Mouse (Mus musculus) cerebellum, postnatal 36 days (tissue): Measurements from ENCODE around the gene Pin1rt1.
A peak's percentile ranks its signal among the peaks of the same experiment; 100 is the strongest.

Experiments used
- DNase-seq, 2 experiments: peaks; one replicate each; pipeline ENCODE4 v3.0.0; 2021 to 2022; ENCODE audit warnings: mixed read lengths in 2 of 2

Pin1rt1 gene

GRCm38 (mm10) chr2:104711585-104712485 is 4.3 kb downstream of the Pin1rt1 start, which contains the start of gene Tcp11l1:
Gene Tcp11l1, minus strand, starts transcription at chr2:104712169.
- peak; percentile 70 to 72 for DNase-seq

- no peak for DNase-seq
These were observed 5.4 kb downstream of the Pin1rt1 start for GRCm38 (mm10) chr2:104710670-104711370.

DNA sequence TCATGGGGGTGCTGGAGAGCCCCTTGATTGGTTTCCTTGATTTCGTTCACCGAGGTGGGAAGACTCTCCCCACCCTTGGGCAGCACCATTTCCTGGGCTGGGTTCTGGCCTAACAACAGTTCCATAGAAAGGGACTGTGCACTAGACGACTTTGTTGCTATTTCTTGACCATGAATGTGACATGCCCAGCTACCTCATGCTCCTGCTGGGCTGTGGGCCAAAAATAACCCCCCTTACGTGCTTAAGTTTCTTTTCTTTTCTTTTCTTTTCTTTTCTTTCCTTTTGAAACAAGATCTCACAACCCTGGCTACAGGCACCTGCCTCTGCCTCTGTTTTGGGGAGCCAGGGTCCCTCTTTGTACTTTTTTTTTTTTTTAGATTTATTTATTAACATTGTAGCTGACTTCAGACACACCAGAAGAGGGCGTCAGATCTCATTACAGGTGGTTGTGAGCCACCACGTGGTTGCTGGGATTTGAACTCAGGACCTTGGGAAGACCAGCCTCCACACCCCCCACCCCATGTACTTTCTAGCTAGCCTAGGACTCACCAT is 6.3 kb downstream of the Pin1rt1 start:
- DNase-seq: no peak

DNA sequence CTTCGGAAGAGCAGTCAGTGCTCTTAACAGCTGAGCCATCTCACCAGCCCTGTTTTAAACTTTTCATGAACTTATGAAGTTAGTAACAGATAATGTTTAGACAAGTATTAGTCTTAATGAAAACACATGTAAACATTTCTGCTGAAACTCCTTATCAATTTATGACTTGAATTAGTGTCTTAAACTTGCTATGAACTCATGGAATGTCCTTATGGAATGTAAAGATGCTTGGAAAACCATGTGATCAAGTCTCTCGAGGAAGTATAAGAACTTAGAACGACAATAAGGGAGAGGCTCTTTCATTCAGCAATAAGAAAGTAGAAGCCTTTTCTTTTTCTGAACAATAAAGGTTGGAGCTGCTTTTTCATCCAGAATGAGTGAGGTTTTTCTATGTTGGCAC is 11.8 kb downstream of the Pin1rt1 start:
- DNase-seq: no peak

- no peak for DNase-seq
These were observed 13.0 kb downstream of the Pin1rt1 start for GRCm38 (mm10) chr2:104703158-104703557.

DNA sequence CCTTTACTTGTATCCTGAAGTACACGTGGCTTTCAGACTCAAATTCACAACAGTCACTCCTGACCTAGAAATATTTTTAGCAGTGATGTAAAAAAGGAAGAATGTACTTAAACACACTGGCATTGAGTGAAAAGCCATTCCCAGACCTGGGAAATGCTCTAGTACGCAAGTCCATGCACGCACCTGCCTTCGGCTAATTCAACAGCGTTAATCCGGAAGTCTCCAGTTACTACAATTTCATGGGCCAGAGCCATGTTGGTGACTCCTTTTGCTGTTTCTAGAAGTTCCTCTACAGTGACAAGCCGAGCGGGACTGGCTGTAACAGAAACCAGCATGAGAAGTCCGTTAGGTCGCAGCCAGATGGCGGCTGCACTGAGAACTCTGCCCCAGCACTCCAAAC is 16.5 kb downstream of the Pin1rt1 start:
- DNase-seq: no peak

- no peak for DNase-seq
These were observed 23.6 kb downstream of the Pin1rt1 start for GRCm38 (mm10) chr2:104692551-104692950.

GRCm38 (mm10) chr2:104690720-104691119 is 25.5 kb downstream of the Pin1rt1 start:
- DNase-seq: no peak

DNA sequence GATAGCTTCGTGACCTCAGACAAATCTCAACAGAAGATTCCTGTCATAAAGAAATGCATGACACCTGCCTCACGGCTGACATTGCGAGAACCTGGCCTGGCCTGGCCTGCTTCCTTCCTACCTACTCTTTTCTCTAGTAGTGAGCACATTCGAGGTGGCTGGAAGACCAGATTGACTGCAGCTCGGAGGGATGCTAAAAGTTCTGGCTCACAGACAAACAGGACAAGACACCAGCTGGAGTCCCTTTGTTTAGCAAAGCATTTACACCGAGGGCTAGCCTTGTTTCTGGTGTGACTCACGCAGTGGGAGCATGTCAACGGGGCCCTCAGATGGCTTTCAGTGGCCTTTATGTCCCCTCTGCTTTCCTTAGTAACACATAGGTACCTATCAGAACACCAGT is 27.5 kb downstream of the Pin1rt1 start:
- peak; percentile 40 to 44 for DNase-seq

GRCm38 (mm10) chr2:104688321-104688720 is 27.9 kb downstream of the Pin1rt1 start:
- no peak for DNase-seq

DNA sequence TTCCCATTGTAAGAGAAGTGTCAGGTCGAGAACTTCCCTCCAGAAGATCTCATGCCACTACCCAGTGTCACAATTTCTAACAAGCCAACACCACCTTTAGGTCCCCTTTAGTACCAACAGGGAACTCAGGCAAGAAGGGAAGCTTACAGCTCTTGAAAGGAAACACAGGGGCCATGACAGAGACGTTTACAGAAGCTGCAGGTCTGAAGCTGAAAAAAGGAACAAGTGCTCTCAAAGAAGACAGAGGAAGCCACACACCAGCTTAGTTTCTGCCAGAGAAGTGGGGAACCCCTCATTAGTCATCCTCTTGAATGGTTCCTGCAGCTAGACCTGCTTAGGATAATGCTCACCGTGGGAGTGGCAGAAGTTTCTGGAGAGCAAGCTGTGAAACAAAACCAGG is 28.9 kb downstream of the Pin1rt1 start:
- DNase-seq: no peak

- peak; percentile 83 to 85 for DNase-seq
These were observed 30.8 kb downstream of the Pin1rt1 start for GRCm38 (mm10) chr2:104685418-104685817.

DNA sequence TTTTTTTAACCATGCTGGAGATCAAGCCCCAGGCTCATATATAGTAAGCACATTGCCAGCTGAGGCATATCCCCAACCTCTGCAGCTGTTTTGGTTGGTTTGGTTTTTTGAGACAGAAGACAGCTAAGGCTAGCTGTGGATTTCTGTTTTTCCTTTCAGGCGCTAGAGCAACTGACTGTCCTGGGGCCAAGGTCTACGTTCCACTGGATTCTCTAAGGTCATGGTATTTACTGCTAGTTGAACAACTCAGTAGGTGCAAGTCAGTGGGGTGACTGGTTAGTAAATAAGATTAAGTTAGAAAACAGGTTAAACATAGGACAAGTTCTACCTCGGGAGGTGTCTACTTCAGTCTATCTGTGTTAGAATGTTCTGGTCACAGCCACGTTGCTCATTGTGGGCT is 31.4 kb downstream of the Pin1rt1 start:
- DNase-seq: no peak

DNA sequence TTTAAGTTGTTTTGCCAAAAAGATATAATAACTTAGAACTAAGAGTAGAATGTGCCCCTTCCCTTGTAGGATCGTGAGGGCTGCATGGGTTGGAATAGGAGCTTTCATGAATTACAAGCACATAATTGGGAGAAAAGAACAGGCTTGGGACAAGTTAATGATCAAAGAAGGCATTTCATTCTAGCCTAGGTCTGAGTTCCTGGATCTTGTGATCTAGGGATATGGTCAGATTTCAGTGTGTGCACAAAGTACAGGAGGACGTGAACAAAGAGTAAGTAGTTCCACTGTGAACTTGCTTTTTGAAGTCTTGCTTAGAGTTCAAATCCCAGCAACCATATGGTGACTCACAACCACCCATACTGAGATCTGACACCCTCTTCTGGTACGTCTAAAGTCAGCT is 38.9 kb downstream of the Pin1rt1 start:
- DNase-seq: no peak

GRCm38 (mm10) chr2:104671724-104672123 is 44.5 kb downstream of the Pin1rt1 start:
- no peak for DNase-seq

GRCm38 (mm10) chr2:104669122-104669804 is 46.9 kb downstream of the Pin1rt1 start:
- no peak for DNase-seq
